Mouse (Mus musculus) T-helper 1 cell (primary cell): Measurements from ENCODE around the gene Golph3.

ENCODE experiments used
- in situ Hi-C: fragments of 300-600 bp; cut with MboI, MseI; formaldehyde crosslinking; loops from one replicate; pipeline ENCODE4 v1.15.1; 2025; ENCODE audit warnings: high pct_unique_total_duplicates

Gene Golph3

DNA sequence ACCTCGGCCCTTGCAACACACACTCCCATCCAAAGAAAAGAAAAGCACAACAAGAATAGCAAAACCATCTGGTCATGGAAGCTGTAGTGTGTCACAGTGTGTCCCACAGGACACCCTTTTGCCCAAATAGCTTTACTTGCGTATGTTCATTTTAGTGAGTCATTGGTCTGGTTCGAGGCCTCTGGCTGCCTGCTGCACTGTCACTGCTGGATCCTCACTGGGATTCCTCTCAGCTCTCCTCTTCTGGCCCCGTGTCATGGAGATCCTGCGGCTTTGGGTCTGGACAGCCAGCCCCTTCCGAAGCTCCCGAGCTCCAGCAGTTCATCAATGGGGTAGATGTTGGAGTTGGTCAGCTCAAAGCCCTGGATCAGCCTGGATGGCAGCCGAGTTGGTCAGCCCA lies 2.8 kb upstream of the Golph3 start:
- in situ Hi-C loops, result no loop called here

DNA sequence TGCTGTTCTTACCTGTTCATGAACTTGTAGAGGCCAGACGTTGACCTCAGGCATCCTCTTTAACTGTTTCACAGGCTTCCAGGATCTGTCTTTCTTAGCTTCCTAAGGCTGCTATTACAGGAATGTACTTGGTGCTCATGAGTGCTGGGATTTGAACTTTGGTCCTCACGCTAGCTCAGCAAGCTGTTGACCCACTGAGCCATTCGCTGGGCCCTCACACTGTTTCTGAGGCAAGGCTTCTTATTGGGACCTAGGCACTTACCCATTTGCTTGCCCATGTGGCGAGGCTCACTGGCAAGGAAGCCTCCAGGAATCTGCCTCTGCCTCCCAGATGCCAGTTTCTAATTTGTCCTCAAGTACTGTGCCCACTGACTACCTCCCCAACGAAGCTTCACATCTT lies 1.4 kb upstream of the Golph3 start:
- in situ Hi-C loops, result no loop called here

DNA sequence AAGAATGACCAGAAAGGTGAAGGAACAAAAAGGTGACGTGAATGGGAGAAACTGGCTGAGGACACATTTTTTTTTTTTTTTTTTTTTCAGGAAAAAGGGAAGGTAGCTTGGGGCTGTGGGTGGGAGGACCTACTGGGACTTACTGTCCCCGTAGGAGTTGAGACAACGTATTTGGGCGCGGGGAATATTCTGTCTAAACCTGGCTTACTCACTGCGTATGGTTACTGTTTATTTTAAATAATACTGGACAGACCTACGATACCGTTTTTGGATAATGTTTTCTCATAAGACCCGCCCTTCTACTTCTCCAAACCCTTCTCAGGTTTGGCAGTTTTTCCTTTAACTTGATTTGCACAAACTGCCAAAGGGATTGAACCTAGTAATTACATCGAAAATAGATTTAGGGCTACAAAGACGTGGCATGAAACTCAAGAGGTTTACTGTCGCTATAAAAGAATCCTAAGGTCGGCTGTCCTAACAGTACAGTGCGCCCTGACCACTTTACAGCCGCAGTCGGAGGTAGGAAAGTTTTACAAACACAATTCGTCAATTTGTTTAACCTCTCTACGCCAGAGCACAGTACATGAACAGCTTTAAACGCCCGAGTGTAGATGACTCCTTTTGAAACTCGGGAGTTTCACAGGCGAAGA lies 684 bp upstream of the Golph3 start:
- in situ Hi-C loops, result no loop called here

DNA sequence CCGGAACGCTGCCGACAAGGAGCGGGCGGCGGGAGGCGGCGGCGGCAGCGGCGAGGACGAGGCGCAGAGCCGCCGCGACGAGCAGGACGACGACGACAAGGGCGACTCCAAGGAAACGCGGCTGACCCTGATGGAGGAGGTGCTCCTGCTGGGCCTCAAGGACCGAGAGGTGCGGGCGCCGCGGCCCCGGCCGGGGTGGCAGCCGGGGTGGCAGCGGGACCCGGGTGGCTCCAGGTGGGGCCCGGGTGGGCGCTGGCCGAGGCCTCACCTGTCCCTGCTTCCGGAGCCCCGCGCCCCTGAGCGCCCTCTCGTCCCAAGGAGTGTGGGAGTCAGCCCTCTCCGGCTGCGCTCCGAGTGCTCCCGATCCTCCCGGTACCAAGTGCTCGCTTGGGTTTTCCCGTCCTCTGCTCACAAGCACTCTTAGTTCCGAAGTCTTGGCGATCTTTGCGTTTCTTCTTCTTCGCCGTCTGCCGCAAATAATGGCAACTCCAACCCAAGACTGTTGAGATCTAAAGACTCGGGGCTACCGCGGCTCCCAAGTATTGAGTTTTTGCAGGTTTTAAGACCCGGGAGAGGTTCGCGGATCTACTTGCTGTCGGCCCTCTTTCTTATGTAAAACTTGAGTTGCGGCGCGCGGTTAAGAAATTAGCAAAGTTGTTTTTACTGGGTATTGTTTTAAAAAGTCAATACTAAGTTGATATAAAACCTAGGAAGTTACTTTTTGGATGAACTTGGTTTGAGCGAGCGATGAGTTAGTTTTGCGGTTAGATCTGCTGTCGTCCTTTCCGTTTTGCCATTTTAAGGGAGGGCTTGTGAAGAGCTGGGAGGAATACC lies 755 bp downstream of the Golph3 start, which contains the start of gene 1810049J17Rik:
Gene 1810049J17Rik, minus strand, starts transcription at position 112 of the 834 bp plus-strand sequence.
- in situ Hi-C loops, result no loop called here

DNA sequence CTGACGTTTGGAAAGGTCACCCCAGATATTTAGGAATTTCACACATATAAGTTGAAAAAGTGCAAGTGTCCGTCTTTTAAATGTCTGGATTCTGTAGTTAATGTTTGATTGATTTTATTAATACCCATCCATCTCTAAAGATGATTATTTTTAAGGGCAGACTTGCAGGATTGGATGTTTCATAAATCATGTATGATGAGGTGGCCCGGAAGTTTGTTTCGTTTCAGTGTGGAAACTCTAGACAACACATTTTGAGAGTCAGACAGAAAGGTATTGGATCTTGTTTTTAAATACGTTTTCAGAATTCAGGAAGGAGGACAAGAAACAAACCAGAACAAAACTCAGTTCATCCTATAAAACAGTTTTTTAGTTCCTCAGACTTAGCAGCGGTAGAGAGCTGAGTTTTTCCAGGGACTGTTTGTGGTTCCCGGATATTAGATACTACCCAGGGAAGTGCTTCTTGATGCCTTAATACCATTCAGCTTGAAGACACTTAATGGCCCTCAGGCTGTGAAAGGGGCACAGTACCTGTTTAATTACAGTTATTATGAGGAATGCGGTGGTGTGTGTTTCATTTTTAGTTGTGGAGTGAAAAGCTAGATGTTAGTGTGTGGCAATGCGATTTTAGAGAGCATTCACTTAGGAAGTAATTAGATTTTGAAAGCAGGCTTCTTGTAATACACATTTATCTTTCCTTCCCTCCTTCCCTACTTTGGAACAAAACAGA lies 1.6 kb downstream of the Golph3 start:
- in situ Hi-C loops, result no loop called here

DNA sequence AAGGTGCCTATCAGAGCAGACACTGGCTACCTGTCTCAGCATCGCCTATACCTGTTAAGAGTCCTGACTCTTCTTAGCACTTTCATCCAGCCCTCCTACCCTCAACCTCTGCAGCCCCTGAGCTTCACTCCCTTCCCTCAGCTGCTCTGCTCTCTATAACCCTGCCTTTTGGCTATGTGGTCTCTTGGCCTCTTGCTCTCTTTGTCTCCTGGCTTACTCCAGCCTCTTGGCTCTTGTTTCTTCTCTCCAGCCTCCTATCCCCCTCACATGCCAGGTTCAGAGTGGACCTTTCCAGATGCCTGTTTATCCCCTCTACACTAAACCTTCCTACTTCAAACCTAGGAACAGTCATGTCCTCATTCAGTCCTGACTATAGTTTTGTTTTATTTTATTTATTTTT lies 3.1 kb downstream of the Golph3 start:
- in situ Hi-C loops, result no loop called here

DNA sequence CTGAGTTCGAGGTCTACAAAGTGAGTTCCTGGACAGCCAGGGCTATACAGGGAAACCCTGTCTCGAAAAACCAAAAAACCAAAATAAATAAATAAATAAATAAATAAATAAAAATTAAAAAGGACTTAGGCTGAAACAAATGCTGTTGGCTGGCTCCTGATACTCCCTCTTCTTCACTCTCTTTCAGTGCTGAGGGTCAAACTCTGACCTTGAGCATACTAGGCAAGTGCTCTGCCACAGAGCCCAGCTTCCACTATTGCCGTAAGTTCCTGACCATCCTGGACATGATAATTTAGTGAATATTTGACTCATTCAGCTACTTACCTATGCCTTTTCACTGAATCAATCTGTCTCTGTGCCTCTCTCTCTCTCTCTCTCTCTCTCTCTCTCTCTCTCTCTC lies 9.1 kb downstream of the Golph3 start:
- in situ Hi-C loops, result no loop called here

DNA sequence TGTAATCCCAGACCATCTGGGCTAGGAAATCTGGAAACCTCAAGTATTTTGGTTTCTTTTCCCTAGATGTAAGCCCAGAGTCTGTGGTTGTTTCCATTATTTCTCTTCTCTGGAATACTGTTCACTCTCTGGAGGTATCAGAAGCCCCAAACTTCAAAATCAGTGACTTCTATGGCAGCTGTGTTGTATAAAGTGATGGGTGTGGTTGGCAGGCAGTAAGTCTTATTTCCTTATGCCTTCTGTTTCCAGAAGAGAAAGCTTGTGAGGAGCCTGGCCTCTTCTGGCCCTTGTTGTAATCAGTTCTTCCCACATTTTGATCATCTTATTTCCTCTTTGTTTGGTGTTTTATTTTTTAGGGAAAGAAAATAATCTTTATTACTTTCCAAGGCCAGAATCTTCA lies 9.6 kb downstream of the Golph3 start:
- in situ Hi-C loops, result no loop called here

DNA sequence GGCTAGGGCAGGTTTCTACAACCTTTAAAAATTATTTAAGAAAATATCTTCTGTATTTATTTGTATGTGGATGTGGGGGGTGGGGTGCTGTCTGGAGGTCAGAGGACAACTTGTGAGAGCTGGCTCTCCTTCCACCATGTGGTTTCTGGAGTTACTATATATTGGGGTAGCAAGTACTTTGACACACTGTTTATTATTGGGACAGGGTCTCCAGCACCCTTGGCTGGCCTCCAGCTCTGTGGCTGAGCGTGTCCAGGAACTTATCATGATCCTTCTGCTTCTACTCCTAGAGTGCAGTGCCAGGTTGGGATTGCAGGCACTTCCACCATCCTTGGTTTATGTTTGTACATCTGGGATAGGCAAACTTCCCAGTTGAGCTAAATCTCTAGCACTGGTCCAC lies 10.1 kb downstream of the Golph3 start:
- in situ Hi-C loops, result no loop called here

DNA sequence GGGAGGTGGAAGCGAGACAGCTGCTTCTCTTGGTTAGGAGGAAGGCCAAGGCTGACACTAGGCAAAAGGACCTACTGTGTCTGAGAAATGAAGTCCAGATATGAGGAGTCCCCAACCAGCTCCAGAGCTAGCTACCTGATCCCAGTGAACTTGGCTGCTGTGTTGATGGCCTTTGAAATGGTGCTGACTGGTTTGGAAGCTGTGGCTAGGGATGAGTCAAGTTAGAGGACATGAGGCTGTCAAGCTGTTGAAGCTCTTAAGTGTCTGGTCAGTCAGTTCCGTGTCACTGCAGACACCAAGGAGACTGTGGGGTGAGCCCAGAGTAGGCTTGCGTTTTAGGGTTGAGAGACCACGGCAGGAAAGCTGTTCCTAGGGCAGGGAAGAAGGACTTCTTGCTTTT lies 13.1 kb downstream of the Golph3 start:
- in situ Hi-C loops, result no loop called here

DNA sequence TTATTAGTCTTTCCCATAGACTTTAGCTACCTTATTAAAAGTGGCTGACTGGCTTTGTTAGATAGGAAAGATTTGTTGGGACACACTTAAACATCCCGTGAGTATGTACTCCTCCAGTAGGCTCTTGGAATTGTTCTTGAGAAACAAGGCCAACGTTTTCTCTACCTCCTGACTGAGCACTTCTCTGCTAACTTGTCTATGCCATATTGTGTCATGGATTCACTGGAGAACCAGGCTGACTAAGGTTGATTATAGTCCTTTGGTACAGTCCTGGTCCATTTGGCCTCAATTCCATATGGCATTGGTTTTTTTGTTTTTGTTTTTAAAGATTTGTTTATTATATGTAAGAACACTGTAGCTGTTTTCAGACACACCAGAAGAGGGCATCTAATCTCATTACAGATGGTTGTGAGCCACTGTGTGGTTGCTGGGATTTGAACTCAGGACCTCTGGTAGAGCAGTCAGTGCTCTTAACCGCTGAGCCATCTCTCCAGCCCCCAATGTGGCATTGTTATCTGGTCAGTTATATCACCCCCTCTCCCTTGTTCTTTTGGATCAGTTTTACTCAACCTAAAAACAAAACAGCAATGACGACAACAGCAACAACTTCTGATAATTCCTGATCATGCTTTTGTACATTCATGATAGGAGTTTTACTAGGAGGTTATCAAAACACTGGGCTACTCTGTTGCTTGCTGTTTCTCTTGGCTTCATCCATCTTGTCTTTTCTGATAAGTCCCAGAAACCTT lies 16.0 kb downstream of the Golph3 start:
- in situ Hi-C loops, result no loop called here

DNA sequence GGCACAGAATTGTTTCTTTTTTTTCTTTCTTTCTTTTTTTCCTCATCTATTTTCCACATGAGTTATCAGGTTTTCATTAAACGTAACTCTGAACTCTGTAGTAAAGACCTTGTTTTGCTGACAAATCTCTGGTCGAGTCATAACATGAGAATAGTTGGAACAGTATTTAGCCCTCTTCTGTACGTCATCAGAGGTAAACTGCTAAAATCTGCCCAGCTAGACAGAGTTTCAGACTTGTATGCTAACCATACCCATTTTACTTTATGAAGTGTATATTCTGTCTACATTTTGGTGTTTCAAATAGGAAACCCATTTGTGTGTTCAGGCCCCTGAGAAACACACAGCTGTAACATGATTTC lies 16.5 kb downstream of the Golph3 start:
- in situ Hi-C loops, result no loop called here

DNA sequence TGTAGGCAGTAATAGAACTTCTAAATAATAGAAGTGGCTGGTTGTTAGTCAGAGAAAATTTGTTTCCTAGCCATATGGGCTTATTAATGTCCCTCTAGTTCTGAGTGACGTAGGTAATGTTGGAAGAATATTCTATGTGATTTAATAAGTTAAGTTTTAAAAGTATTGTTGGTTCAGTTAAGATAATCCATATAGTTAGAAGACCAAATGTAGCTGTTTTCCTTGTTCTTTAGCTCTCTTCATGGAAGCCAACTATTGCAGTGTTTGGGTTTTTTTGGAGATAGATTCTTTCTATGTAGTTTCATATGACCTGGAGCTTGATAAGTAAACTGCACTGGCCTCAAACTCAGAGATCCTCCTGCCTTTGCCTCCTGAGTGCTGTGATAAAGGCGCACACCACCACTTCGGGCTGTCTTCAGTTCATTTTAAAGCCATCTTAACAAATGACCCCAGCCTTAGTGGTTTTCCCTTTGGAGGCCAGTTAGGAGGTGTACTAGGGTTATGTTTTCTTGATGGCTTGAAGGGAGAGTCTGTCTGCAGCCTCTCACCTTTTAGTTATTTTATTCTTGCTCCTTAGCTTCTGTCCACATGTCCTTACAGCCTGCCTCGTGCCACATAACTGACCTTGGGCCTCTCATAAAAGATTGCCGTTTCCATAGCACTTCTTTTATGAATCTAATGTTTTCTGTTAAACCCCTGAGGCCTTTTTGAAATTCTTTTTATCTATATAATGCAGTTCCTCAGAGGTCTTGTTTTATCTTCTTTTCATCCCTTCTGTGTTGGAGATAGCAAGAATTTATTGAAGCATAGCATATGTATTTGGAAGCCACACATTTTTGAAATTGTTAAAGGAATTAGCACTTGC lies 19.5 kb downstream of the Golph3 start:
- in situ Hi-C loops, result no loop called here

DNA sequence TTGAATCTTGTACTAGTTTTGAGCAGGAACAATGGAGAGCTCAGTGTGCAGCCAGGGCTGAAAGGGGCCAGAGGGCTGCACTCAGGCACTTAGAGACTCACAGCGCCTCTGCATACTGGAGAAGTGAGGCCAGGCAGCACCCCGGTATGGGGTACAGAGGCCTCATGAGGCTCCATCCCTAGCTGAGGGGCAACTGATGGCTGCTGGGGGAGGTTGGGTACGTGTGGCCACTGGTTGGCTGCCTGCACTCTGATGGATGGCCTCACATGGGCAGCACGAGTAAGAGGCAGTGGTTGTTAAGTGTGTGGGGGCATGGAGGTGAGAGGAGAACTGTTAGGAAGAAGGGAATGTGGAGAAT lies 20.1 kb downstream of the Golph3 start:
- in situ Hi-C loops, result no loop called here

DNA sequence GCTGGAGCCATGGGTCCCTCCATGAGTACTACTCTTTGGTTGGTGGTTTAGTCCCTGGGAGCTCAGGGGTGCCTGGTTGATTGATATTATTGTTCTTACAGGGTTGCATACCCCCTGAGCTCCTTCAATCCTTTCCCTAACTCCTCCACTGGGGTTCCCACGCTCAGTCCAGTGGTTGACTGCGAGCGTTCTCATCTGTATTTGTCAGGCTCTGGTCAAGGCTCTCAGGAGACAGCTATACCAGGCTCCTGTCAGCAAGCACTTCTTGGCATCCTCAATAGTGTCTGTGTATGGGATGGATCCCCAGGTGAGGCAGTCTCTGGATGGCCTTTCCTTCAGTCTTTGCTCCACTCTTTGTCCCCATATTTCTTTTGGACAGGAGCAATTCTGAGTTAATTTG lies 25.7 kb downstream of the Golph3 start:
- in situ Hi-C loops, result no loop called here

DNA sequence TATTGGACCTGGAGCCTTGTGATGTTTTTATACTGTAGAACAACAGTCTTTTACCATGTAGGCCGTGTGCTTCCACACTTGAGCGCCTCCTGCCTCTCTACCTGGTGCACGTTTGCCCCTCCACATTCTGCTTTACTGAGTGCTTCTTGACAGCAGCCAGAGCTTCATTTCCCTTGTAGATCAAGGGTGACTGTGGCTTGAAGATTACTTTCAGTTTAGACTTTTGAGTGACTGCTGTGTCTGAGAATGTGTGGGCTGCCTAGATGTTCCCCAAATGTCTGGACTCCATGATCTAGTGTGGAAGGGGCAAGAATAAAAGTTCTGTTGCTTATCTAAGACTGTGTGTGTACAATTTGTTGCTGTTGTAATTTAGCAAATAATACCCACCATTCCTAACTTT lies 27.7 kb downstream of the Golph3 start:
- in situ Hi-C loops, result no loop called here

DNA sequence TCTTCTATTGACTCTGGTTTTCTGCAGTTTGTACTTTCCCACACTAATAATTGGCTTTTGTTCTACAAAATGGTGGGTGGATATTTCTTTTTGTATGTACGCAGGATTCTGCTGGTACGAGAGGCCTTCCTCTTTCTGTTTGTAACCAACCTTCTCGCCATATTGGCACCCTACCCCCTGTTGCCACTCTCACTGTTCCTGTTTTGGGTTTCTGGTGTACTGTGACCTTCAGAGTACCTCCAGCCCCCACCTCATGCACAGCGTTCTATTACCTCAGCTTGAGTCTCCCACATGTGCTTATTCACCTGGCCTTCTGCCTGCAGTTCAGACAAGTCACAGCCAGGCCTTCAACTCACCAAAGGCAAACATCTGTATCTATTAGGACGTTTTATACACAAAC lies 28.6 kb downstream of the Golph3 start:
- in situ Hi-C loops, result no loop called here

DNA sequence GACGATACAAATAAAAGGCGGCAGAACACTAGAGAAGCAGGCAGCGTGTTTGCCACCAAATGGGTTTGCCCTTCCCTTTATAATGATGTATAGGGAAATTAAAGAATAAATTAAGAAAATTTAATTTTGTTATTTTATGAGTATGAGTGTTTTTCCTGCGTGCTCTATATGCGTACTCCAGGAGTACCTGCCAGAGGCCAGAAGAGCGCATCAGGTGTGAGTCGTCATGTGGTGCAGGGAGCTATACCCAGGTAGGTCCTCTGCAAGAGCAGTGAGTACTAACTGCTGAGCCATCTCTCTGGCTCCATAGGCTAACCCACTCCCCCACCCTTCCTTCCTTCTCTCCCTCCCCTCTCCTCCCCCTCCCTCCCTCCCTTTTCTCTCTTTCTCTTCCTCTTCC lies 30.2 kb downstream of the Golph3 start:
- in situ Hi-C loops, result no loop called here

DNA sequence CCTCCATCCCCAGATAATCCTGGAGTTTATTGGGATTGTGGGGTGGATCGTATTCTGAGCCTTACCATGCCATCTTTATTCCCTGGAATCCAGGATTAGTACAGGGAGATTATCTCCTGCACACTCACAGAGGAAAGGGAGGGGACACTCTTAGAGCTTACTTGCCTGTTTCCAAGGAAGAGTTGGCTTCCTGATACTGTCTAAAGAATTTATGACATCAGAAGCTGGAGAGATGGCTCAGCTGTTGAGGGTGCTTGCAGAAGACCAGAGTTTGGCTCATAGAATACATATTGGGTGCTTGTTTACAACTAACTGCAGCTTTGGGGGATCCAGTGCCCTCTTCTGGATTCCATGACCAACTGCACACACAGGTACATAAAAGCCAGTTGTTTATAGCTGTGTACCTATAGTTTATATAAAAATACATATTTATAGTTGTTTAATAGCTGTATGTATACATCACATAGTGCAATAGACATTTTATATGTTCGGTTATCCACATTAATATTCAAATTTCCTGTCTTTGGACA lies 33.1 kb downstream of the Golph3 start:
- in situ Hi-C loops, result no loop called here

DNA sequence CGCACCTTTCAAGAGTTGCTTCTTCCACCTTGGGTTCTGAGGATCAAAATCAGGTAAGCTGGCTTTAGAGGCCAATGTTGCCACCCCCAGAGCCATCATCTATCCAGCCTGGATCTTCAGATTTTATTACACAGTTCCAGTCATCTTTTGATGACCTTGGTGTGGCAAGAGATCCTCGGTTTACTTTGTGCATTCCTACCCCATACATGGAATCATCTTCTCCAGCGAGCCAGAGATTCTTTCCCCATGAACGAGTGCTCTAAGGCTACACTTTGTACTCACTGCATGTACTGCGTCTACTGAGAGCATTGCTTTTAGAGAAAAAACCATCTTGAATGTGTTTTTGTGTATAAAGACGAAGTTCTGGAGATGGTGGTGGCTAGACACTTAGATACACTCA lies 34.0 kb downstream of the Golph3 start:
- in situ Hi-C loops, result no loop called here

DNA sequence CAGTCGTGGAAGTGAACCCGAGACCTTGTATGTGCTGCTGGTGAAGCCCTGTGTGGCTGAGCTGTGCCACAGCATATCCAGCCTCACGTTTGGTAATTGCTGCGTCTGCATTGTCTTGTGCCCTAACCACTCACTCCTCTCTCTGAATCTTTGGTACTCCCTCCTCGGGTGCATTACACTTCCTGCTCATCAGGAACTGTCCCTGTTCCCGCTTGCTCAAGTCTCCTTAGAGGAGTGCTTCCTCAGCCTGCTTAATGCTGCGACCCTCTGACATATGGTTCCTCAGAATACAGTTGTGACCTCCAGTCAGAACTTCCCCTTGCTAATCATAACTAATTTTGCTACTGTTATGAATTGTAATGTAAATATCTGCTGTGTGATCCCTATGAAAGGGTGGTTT lies 34.7 kb downstream of the Golph3 start:
- in situ Hi-C loops, result no loop called here
